In genomic region chr7:80143331-80144273, GRCm38 (mm10) we compare ENCODE assay signal across 8 mouse cellular contexts. TPM values are rescaled to one million over a fixed set of nuclear protein-coding genes. Genes with fewer than 3 reads are reported as not detected.
DNase-seq lines count a peak whose midpoint lies in the region; ATAC-seq and TF ChIP-seq lines count a peak whose summit lies in the region.

No protein-coding gene starts in this region.

- no peak for TF ChIP-seq EP300 in ES-Bruce4 (IDR thresholded peaks at IDR 0.05; ENCODE audit: insufficient read depth, low read depth, low read length)

- peak overlapping the region; percentile 12; the same call in 1 of the 2 replicates for H3K4me2 ChIP-seq in embryonic facial prominence, embryonic 12.5 days (replicated peaks)
- 0 out of 2 replicates have a peak overlapping the region, but pooled peaks have one; percentile 8 for H3K4me2 ChIP-seq in hindbrain, embryonic 13.5 days
- H3K4me2 ChIP-seq in midbrain, embryonic 11.5 days, result peak overlapping the region; percentile 9; the same call in 1 of the 2 replicates

- peak overlapping the region; percentile 34 for H3K4me3 ChIP-seq in ES-Bruce4 (ENCODE audit: low read depth, low read length)
- H3K4me3 ChIP-seq in embryonic facial prominence, embryonic 12.5 days, result no peak overlapping the region
- H3K4me3 ChIP-seq in hindbrain, embryonic 13.5 days, result no peak overlapping the region
- H3K4me3 ChIP-seq in limb, embryonic 10.5 days, result no peak overlapping the region
- H3K4me3 ChIP-seq in midbrain, embryonic 11.5 days (ENCODE audit: low read depth, low read length), result no peak overlapping the region

- 41% methylated on average over 22 of the region's 22 CpGs for WGBS in embryonic facial prominence, embryonic 12.5 days
- 26% methylated on average over 22 of the region's 22 CpGs for WGBS in hindbrain, embryonic 13.5 days
- WGBS in limb, embryonic 10.5 days, result 49% methylated on average over 22 of the region's 22 CpGs
- WGBS in midbrain, embryonic 11.5 days, result 51% methylated on average over 22 of the region's 22 CpGs

- no peak for TF ChIP-seq CTCF in ES-Bruce4 (IDR thresholded peaks at IDR 0.05; ENCODE audit: low read depth, low read length)

- DNase-seq in CD4-positive helper T cell, adult 2 months (ENCODE audit: low read depth, low spot score), result peak; percentile 32
- no peak for DNase-seq in limb, embryonic 10.5 days (ENCODE audit: low spot score)
- DNase-seq in midbrain, embryonic 11.5 days (ENCODE audit: low spot score, missing footprints), result no peak
- peak; percentile 51 to 76 for DNase-seq in spleen, postnatal 10 days (ENCODE audit: low spot score in 2 of 2)
- no peak for DNase-seq in yolk sac, embryonic 10.5 days (ENCODE audit: low spot score)

- H3K27ac ChIP-seq in ES-Bruce4 (ENCODE audit: insufficient read depth, low read length), result peak overlapping the region; percentile 80
- H3K27ac ChIP-seq in embryonic facial prominence, embryonic 12.5 days, result peak overlapping the region; percentile 33; the same call in 1 of the 2 replicates
- H3K27ac ChIP-seq in hindbrain, embryonic 13.5 days, result peak overlapping the region; percentile 74
- 0 out of 2 replicates have a peak overlapping the region, but pooled peaks have one; percentile 4 for H3K27ac ChIP-seq in limb, embryonic 10.5 days
- H3K27ac ChIP-seq in midbrain, embryonic 11.5 days (ENCODE audit: low read depth, low read length), result peak overlapping the region; percentile 27; the same call in 1 of the 2 replicates

- H3K9me3 ChIP-seq in ES-Bruce4 (replicated peaks; ENCODE audit: control insufficient read depth, insufficient read depth, low read length, poor library complexity, severe bottlenecking), result no peaks in the 10 kb centered on the region
- no peaks in the 10 kb centered on the region for H3K9me3 ChIP-seq in embryonic facial prominence, embryonic 12.5 days
- no peaks in the 10 kb centered on the region for H3K9me3 ChIP-seq in hindbrain, embryonic 13.5 days
- H3K9me3 ChIP-seq in limb, embryonic 10.5 days (replicated peaks), result no peaks in the 10 kb centered on the region
- no peaks in the 10 kb centered on the region for H3K9me3 ChIP-seq in midbrain, embryonic 11.5 days (ENCODE audit: control insufficient read depth, low read length)

- H3K4me1 ChIP-seq in ES-Bruce4 (ENCODE audit: control insufficient read depth, insufficient read depth, low read length), result peaks cover 8% of the 10 kb centered on the region
- peaks cover 8% of the 10 kb centered on the region; the same call in 1 of the 2 replicates for H3K4me1 ChIP-seq in embryonic facial prominence, embryonic 12.5 days
- H3K4me1 ChIP-seq in hindbrain, embryonic 13.5 days (replicated peaks), result peaks cover 15% of the 10 kb centered on the region
- peaks cover 10% of the 10 kb centered on the region for H3K4me1 ChIP-seq in limb, embryonic 10.5 days
- peaks cover 2% of the 10 kb centered on the region; the same call in 1 of the 2 replicates for H3K4me1 ChIP-seq in midbrain, embryonic 11.5 days (ENCODE audit: control insufficient read depth, insufficient read depth, low read length)

- no peak for ATAC-seq in embryonic facial prominence, embryonic 12.5 days (ENCODE audit: insufficient number of reproducible peaks, insufficient read depth, low FRiP score, low TSS enrichment)
- peak; percentile 76; the same call in 1 of the 2 replicates for ATAC-seq in hindbrain, embryonic 13.5 days (ENCODE audit: low FRiP score)
- no peak for ATAC-seq in midbrain, embryonic 11.5 days (ENCODE audit: low FRiP score)

- no peaks in the 10 kb centered on the region for H3K27me3 ChIP-seq in ES-Bruce4 (ENCODE audit: control insufficient read depth, insufficient read depth, low read length, poor library complexity, severe bottlenecking)
- no peaks in the 10 kb centered on the region for H3K27me3 ChIP-seq in embryonic facial prominence, embryonic 12.5 days
- no peaks in the 10 kb centered on the region for H3K27me3 ChIP-seq in hindbrain, embryonic 13.5 days
- H3K27me3 ChIP-seq in limb, embryonic 10.5 days (ENCODE audit: low read depth, poor library complexity, severe bottlenecking), result no peaks in the 10 kb centered on the region
- no peaks in the 10 kb centered on the region for H3K27me3 ChIP-seq in midbrain, embryonic 11.5 days (ENCODE audit: control insufficient read depth, insufficient read depth, low read length)

- peak overlapping the region; percentile 68 for H3K9ac ChIP-seq in ES-Bruce4 (ENCODE audit: low read depth, poor library complexity, severe bottlenecking)
- H3K9ac ChIP-seq in embryonic facial prominence, embryonic 12.5 days, result 0 out of 2 replicates have a peak overlapping the region, but pooled peaks have one; percentile 7
- H3K9ac ChIP-seq in hindbrain, embryonic 13.5 days, result peak overlapping the region; percentile 43; the same call in 1 of the 2 replicates
- H3K9ac ChIP-seq in midbrain, embryonic 11.5 days (ENCODE audit: low read length), result peak overlapping the region; percentile 18; the same call in 1 of the 2 replicates

- TF ChIP-seq POLR2A in ES-Bruce4 (IDR thresholded peaks at IDR 0.05; ENCODE audit: insufficient read depth, low read length), result no peak

- no peaks in the 10 kb centered on the region for H3K36me3 ChIP-seq in ES-Bruce4 (ENCODE audit: control insufficient read depth, insufficient read depth, low read length, poor library complexity, severe bottlenecking)
- H3K36me3 ChIP-seq in embryonic facial prominence, embryonic 12.5 days, result no peaks in the 10 kb centered on the region
- no peaks in the 10 kb centered on the region for H3K36me3 ChIP-seq in hindbrain, embryonic 13.5 days
- no peaks in the 10 kb centered on the region for H3K36me3 ChIP-seq in limb, embryonic 10.5 days
- no peaks in the 10 kb centered on the region for H3K36me3 ChIP-seq in midbrain, embryonic 11.5 days (ENCODE audit: control insufficient read depth, insufficient read depth, low read length)

RNA-seq across cellular contexts. Expression of gene Idh2, which starts 28.4 kb away (rescaled TPM):
- polyA plus RNA-seq in ES-Bruce4 (2011; ENCODE audit: insufficient read depth, insufficient read length, low read depth, missing spikeins), result 178 and 182 TPM in 2 replicates
- 495 and 498 TPM in 2 replicates for polyA plus RNA-seq in embryonic facial prominence, embryonic 12.5 days (2016; fragmentation: Nextera tagmentation; extraction: Ambion mirVana)
- polyA plus RNA-seq in hindbrain, embryonic 13.5 days (2015; fragmentation: Nextera tagmentation; extraction: Ambion mirVana), result 237 and 256 TPM in 2 replicates
- polyA plus RNA-seq in limb, embryonic 10.5 days (2016; fragmentation: Nextera tagmentation; extraction: Ambion mirVana), result 533 and 582 TPM in 2 replicates
- 349 and 357 TPM in 2 replicates for polyA plus RNA-seq in midbrain, embryonic 11.5 days (2014; fragmentation: Nextera tagmentation; extraction: Ambion mirVana)

RNA-seq across cellular contexts. Expression of gene Sema4b, which starts 43.0 kb away (rescaled TPM):
- polyA plus RNA-seq in ES-Bruce4 (2011; ENCODE audit: insufficient read depth, insufficient read length, low read depth, missing spikeins), result 27.1 and 29.0 TPM in 2 replicates
- polyA plus RNA-seq in embryonic facial prominence, embryonic 12.5 days (2016; fragmentation: Nextera tagmentation; extraction: Ambion mirVana), result 14.6 and 14.9 TPM in 2 replicates
- 23.9 and 26.5 TPM in 2 replicates for polyA plus RNA-seq in hindbrain, embryonic 13.5 days (2015; fragmentation: Nextera tagmentation; extraction: Ambion mirVana)
- polyA plus RNA-seq in limb, embryonic 10.5 days (2016; fragmentation: Nextera tagmentation; extraction: Ambion mirVana), result 8.1 and 9.9 TPM in 2 replicates
- polyA plus RNA-seq in midbrain, embryonic 11.5 days (2014; fragmentation: Nextera tagmentation; extraction: Ambion mirVana), result 9.6 and 10.5 TPM in 2 replicates

Comparison
In these comparisons a context has a peak if more than half of its experiments do, and no peak if none do; other contexts are left out.
1. DNase-seq: peak in CD4-positive helper T cell, adult 2 months (single experiment) and spleen, postnatal 10 days (2 of 2); none in limb, embryonic 10.5 days (single experiment), midbrain, embryonic 11.5 days (single experiment) and yolk sac, embryonic 10.5 days (single experiment).
2. H3K27ac ChIP-seq: peak in every context shown above with its lines; median percentile 80 in ES-Bruce4; 74 in hindbrain, embryonic 13.5 days; 33 in embryonic facial prominence, embryonic 12.5 days; 27 in midbrain, embryonic 11.5 days; 4 in limb, embryonic 10.5 days.
3. H3K9ac ChIP-seq: peak in every context shown above with its lines; median percentile 68 in ES-Bruce4; 43 in hindbrain, embryonic 13.5 days; 18 in midbrain, embryonic 11.5 days; 7 in embryonic facial prominence, embryonic 12.5 days.
4. Peak in every context shown above with its lines, with median percentiles within 50 percentile points of each other: H3K4me2 ChIP-seq.